Mouse (Mus musculus): Measurements from ENCODE around the gene Camta1.

Gene Camta1

GRCm38 (mm10) chr4:151684596-151684995 lies 177.1 kb downstream of the Camta1 start:
- no peak for DNase-seq (ENCODE audit: low spot score in 2 of 2)

DNA sequence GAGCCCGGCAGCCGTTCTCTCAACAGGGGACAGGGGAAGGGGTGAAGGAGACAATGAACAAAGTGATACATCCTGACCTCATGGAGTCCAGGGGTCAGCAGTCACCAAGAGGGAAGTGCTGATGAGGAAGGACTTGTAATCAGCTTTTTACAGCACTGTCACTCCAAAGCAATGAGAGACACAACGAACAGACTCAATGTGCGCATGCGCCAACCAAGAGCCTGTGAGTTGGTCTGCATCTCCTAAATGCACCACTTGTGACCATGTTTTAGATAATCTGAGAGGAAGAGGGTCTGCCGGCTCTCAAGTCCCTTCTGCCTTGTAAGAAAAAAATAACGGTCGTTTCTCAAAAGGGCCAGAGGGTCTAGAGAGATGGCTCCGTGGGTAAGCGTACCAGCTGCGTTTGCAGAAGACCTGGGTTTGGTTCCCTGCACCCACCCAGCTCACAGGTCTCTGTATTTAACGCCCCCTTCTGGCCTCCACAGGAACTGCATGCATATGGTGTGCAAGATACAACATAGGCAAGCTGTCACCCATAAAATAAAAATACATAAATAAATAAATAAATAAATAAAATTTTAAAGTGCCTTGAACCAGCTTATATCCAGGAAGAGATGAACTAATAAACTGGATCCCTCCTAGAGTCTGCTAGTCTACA lies 178.7 kb downstream of the Camta1 start:
- DNase-seq (ENCODE audit: low spot score in 2 of 2): no peak

- DNase-seq (ENCODE audit: low spot score in 2 of 2): no peak
Observed at GRCm38 (mm10) chr4:151672452-151672851, 189.2 kb downstream of the Camta1 start.

DNA sequence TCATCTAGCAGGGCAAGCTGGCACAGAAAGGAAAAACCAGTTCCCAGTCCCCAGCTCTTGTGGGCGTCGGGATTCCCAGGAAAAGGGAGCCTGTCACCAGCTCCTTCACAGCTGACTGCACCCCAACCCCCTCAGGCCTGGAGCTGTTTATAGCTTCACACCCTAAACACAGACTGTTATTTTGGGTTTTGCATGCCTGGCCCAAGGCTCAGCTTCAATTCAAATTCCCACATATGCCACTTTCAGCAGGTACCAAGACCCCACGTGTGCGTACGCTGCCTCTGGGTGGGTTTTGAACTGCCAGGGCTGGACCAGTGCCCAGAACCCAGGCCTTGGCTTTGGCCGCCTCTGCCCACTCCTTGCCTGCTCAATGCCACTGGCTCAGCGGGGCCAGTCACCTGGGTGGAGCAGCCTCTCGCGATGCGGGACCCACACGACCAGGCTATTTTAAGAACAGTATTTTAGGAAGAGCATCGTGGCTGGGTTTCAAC lies 195.2 kb downstream of the Camta1 start:
- peak; percentile 31 to 45 for DNase-seq (ENCODE audit: low spot score in 2 of 2)

DNA sequence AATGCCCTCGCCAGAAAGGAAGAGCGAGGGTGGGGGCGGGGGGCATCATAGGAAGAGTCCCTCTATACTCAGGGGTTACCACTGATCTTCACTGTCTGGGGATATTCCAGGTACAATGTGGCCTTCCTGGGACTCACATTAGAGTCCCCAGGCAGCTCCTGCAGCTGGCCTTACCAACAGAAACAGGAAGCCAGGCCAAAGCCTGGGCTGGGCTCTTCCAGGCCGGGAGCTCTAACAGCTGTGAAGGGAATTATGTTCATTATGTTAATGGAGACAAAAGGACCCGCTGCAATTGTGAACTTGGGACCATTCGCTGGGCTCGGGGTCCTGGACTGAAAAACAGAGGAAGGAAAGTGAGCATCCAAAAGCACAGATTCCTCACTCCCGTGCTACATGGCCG lies 200.2 kb downstream of the Camta1 start:
- no peak for DNase-seq (ENCODE audit: low spot score in 2 of 2)

GRCm38 (mm10) chr4:151656427-151656826 lies 205.2 kb downstream of the Camta1 start:
- no peak for DNase-seq (ENCODE audit: low spot score in 2 of 2)

GRCm38 (mm10) chr4:151655637-151656385 lies 205.9 kb downstream of the Camta1 start:
- DNase-seq (ENCODE audit: low spot score in 2 of 2): no peak

GRCm38 (mm10) chr4:151655227-151655626 lies 206.4 kb downstream of the Camta1 start:
- DNase-seq (ENCODE audit: low spot score in 2 of 2): no peak

DNA sequence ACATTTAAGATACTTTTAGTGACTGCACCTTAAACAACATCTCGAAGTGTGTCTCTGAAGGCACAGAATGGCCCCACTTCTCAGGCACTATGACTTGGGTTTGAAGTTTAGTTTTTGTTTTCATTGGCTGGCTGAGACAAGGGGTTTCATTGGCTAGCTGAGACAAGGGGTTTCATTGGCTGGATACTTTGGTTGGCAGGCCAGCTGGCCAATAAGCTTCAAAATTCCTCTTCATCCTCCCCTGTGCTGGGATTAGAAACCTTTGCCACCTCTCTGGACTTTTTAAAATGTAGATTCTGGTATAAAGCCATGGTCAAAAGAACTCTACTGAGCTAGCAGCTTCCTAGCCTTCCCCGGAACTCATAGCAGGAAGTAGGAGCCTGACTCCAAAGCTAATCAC lies 219.3 kb downstream of the Camta1 start:
- DNase-seq (ENCODE audit: low spot score in 2 of 2): no peak

DNA sequence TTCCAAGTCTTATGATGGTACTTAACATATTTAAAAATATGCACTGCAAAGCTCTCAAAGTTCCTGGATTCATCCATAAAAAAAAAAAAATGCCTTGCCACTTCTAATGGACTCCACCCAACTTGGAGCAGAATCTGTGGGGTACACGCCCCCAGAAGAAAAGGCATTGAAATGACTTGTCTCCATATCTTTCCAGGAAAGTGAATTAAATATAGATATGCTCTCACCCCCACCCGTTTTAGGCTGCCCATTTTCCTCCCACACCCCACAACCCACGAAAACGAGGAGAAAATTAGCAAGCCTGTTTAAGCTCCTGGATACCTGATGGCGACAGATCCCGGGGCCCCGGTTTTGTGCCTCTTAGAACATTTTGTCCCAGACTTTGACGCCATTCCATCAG lies 220.7 kb downstream of the Camta1 start:
- DNase-seq (ENCODE audit: low spot score in 2 of 2): no peak

DNA sequence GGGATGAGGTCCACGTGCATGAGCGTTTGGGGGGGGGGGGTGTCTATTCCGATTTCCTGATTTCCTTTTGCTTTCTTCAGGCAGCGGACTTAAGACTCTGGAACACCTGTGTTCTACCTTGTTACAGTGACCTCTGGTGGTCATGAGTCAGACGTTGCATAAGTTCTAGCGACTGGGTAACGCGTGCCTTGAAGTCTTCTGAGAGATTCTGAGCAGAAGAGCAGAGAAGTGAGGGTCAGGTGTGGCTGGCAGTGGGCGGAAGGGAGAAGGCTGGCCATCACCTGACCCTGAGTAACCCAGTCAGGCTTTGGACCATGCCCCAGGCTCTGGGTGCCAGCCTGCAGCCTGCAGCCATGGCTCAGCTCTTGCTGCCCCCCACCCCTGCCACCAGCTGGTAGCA lies 222.7 kb downstream of the Camta1 start:
- DNase-seq (ENCODE audit: low spot score in 2 of 2): no peak

DNA sequence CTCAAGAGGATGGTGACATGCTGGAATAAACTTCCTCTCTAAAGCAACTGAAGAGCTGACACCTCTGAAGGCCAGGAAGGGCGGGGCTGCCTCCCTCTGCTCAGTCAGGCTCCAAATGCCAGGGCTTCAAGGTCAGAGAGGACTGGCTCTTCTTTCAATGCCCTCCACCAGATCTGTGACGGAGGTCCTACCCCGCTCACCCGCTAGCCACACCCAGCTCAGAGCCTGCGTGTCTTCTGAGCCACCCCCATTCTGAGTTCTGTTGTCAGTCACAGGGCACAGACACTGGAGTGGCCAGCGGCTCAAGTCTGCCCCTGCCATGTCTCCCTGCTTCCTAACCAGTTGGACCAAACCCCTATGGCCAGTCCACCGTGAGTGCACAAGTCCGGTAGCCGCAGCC lies 224.3 kb downstream of the Camta1 start:
- DNase-seq (ENCODE audit: low spot score in 2 of 2): no peak

- no peak for DNase-seq (ENCODE audit: low spot score in 2 of 2)
Observed at GRCm38 (mm10) chr4:151634771-151635170, 226.9 kb downstream of the Camta1 start.

DNA sequence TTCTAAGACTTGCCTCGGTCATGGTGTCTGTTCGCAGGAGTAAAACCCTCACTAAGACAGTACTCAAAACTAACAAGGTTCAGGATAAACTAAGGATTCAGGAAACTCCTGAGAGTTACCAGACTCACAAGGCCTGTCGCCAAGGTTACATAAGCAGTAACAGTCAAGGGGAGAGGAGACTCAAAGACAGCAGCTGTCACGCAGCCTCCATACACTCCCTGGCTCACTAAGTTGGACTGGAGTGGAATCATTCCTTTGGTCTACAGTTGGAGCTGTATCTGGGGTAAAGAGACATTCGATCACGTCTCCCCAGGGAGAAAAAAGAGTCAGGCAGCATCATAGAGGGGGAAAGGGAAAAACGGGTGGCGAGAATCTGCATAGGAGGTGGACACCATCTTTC lies 227.9 kb downstream of the Camta1 start:
- no peak for DNase-seq (ENCODE audit: low spot score in 2 of 2)

- no peak for DNase-seq (ENCODE audit: low spot score in 2 of 2)
Observed at GRCm38 (mm10) chr4:151632321-151632720, 229.4 kb downstream of the Camta1 start.

GRCm38 (mm10) chr4:151630664-151631063 lies 231.0 kb downstream of the Camta1 start:
- no peak for DNase-seq (ENCODE audit: low spot score in 2 of 2)

DNA sequence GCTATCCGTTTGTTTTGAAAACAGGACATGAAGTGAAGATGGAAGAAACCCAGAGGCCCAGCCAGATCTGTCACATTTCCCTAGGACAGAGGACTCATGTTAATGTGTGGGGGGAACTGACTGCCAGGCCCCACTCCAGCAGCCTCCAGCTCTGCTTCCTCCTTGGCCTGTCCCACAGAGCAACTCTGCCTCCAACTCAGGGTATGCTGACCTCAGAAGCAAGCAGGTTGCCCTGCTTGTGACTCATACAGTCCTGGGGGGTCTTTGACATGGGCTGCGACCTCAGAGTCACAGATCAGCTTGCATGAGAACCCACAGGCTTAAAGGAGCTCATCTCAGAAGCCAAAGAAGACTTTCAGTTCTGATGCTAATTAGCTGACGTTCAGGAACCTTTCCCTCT lies 231.4 kb downstream of the Camta1 start:
- no peak for DNase-seq (ENCODE audit: low spot score in 2 of 2)

GRCm38 (mm10) chr4:151619541-151620016 lies 242.1 kb downstream of the Camta1 start:
- no peak for DNase-seq (ENCODE audit: low spot score in 2 of 2)

- no peak for DNase-seq (ENCODE audit: low spot score in 2 of 2)
Observed at GRCm38 (mm10) chr4:151618420-151619310, 243.0 kb downstream of the Camta1 start.

GRCm38 (mm10) chr4:151611621-151612020 lies 250.1 kb downstream of the Camta1 start:
- DNase-seq (ENCODE audit: low spot score in 2 of 2): no peak

DNA sequence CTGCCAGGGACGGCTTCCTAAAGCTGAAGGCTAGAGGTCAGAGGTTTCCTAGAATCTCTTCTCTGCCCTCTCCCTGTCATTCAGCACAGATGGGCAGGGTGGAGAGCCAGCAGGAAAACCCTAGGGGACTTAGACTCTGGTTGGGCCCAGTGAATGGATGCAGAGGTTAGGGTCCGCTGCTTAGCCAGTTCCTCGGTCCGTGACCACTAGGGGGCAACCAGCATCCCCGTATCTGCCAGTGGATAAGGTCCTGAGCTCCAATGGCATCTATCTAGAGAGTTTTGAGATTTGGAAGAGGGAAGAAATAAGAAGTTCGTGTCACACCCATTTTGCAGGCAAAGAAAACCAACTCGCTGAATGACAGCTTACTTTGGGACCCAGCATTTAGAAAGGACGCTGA lies 251.4 kb downstream of the Camta1 start:
- peak in 1 of 2 experiments; percentile 44 for DNase-seq (ENCODE audit: low spot score in 2 of 2)

DNA sequence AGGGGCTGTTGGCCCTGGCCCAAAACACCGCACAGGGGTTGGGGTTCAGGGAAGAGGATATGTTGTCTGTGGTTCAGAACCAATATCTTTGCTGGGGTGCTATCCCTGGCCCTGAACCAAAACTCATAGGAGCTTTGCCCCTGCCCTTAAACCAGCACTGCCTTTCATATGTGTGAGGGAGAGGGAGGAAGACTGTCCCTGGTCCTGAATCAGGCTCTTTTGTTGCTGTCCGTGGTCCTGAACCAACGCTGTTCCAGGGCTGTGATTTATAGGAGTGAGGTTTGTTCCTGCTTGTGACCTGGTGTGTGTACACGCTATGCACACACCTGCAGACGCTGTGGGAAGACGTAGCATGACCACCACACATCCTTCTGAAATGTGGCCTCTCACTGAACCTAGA lies 256.8 kb downstream of the Camta1 start:
- DNase-seq (ENCODE audit: low spot score in 2 of 2): no peak

All from frontal cortex, postnatal 14 days (tissue).